Mouse (Mus musculus) MEL (cell line): ENCODE results near the gene D17Wsu92e.

ENCODE experiments used
- CTCF ChIP-seq, 3 experiments: IDR thresholded peaks in 2 of 3; conservative IDR thresholded peaks in 1 of 3; 2 replicates each; pipeline ENCODE4 v1.5.1; 2011 to 2012; ENCODE audit warnings: low read length in 3 of 3, low read depth in 2 of 3, mild to moderate bottlenecking in 2 of 3, improper control_type of control experiment in 1 of 3, inconsistent platforms in 1 of 3, mixed read lengths in 1 of 3, moderate library complexity in 1 of 3; ENCODE audit not compliant: control insufficient read depth in 1 of 3, insufficient read depth in 1 of 3, poor library complexity in 1 of 3, severe bottlenecking in 1 of 3
- EP300 ChIP-seq, 2 experiments: IDR thresholded peaks; 2 replicates each; pipeline ENCODE4 v1.6.1; 2011; ENCODE audit warnings: improper control_type of control experiment in 2 of 2, low read length in 2 of 2, low read depth in 1 of 2, mild to moderate bottlenecking in 1 of 2
- MXI1 ChIP-seq: IDR thresholded peaks from 2 replicates; pipeline ENCODE4 v1.6.1; 2011; ENCODE audit warnings: mild to moderate bottlenecking, low read depth, low read length, improper control_type of control experiment
- POLR2A ChIP-seq, 2 experiments: IDR thresholded peaks; 2 replicates each; pipeline ENCODE4 v1.6.1; 2011 to 2012; ENCODE audit warnings: low read length in 2 of 2, mild to moderate bottlenecking in 2 of 2, control low read depth in 1 of 2, improper control_type of control experiment in 1 of 2, low read depth in 1 of 2, moderate library complexity in 1 of 2; ENCODE audit not compliant: control insufficient read depth in 1 of 2, insufficient read depth in 1 of 2, poor library complexity in 1 of 2
- POLR2AphosphoS2 ChIP-seq: IDR thresholded peaks from 2 replicates; pipeline ENCODE4 v1.6.1; 2011; ENCODE audit warnings: low read length, improper control_type of control experiment
- SIN3A ChIP-seq: IDR thresholded peaks from 2 replicates; pipeline ENCODE4 v1.6.1; 2012; ENCODE audit warnings: low read length, improper control_type of control experiment, inconsistent platforms
- SMC3 ChIP-seq: IDR thresholded peaks from 2 replicates; pipeline ENCODE4 v1.6.1; 2011; ENCODE audit warnings: low read depth, low read length, improper control_type of control experiment
- ZC3H11A ChIP-seq: IDR thresholded peaks from 2 replicates; pipeline ENCODE4 v1.6.1; 2012; ENCODE audit warnings: low read depth, mild to moderate bottlenecking, inconsistent platforms, low read length, improper control_type of control experiment

GRCm38 (mm10) chr17:27799771-27800584, 20.5 kb downstream of the D17Wsu92e start:
- TF ChIP-seq SMC3 (no peak), MXI1 (no peak), CTCF (IDR thresholded peaks at IDR 0.05 in 2 of 3, conservative IDR thresholded peaks at IDR 0.05 in 1 of 3; ENCODE audit: control insufficient read depth in 1 of 3, insufficient read depth in 1 of 3, low read depth in 2 of 3, low read length in 3 of 3, poor library complexity in 1 of 3, severe bottlenecking in 1 of 3) (no peak), ZC3H11A (no peak), POLR2A (IDR thresholded peaks at IDR 0.05; ENCODE audit: control insufficient read depth in 1 of 2, insufficient read depth in 1 of 2, low read depth in 1 of 2, low read length in 2 of 2, poor library complexity in 1 of 2) (no peak), SIN3A (no peak), EP300 (IDR thresholded peaks at IDR 0.05; ENCODE audit: low read depth in 1 of 2, low read length in 2 of 2) (no peak), POLR2AphosphoS2 (no peak)
